Mouse (Mus musculus) embryonic facial prominence, embryonic 12.5 days (tissue): ENCODE results near the gene Apold1. TPM values are rescaled to one million over a fixed set of nuclear protein-coding genes. Genes with fewer than 3 reads are reported as not detected.

ENCODE experiments used
- ATAC-seq: fragments of 200-750 bp; cut with Nextera tagmentation; 2 replicates; pipeline ENCODE4 v1.8.0; 2017; ENCODE audit not compliant: insufficient number of reproducible peaks, insufficient read depth, low FRiP score, low TSS enrichment
- H3K27ac ChIP-seq: fragments of 300-500 bp; sonication (generic); 2 replicates; pipeline ENCODE4 v1.5.1; 2016; ENCODE audit warnings: mild to moderate bottlenecking
- H3K27me3 ChIP-seq: fragments of 300-500 bp; sonication (generic); 2 replicates; pipeline ENCODE4 v1.6.1; 2016; ENCODE audit warnings: mild to moderate bottlenecking, moderate library complexity
- H3K36me3 ChIP-seq: fragments of 300-500 bp; sonication (generic); 2 replicates; pipeline ENCODE4 v1.6.1; 2016; ENCODE audit warnings: mild to moderate bottlenecking
- H3K4me1 ChIP-seq: fragments of 300-500 bp; sonication (generic); 2 replicates; pipeline ENCODE4 v1.6.1; 2016
- H3K4me2 ChIP-seq: fragments of 300-500 bp; sonication (generic); replicated peaks from 2 replicates; pipeline ENCODE4 v1.6.1; 2016; ENCODE audit warnings: mild to moderate bottlenecking, moderate library complexity
- H3K4me3 ChIP-seq: fragments of 300-500 bp; sonication (generic); 2 replicates; pipeline ENCODE4 v1.5.1; 2016; ENCODE audit warnings: mild to moderate bottlenecking
- H3K9ac ChIP-seq: fragments of 300-500 bp; sonication (generic); 2 replicates; pipeline ENCODE4 v1.6.1; 2016; ENCODE audit warnings: mild to moderate bottlenecking, moderate library complexity
- H3K9me3 ChIP-seq: fragments of 300-500 bp; sonication (generic); 2 replicates; pipeline ENCODE4 v1.6.1; 2016; ENCODE audit warnings: mild to moderate bottlenecking, moderate library complexity
- WGBS: fragments of 180-500 bp; shearing (Covaris S2); methylation state at CpG from one replicate; pipeline ENCODE4 v1.1.7; 2016; 5-methylcytosine and 5-hydroxymethylcytosine counted together
- polyA plus RNA-seq: library from polyadenylated mRNA; unstranded; fragments of >200 nt; fragmentation: Nextera tagmentation; extraction: Ambion mirVana; gene quantifications from 2 replicates; pipeline ENCODE4 v1.2.1, GENCODE M21; 2016

The Apold1 gene
- polyA plus RNA-seq, 1 experiment from 2014 or later = 4.5 TPM

- ATAC-seq = no peak
- no peak overlapping the region for H3K9ac ChIP-seq
- no peak overlapping the region for H3K4me3 ChIP-seq
- H3K27ac ChIP-seq = no peak overlapping the region
- no peaks in the 10 kb centered on the region for H3K4me1 ChIP-seq
- no peak overlapping the region for H3K4me2 ChIP-seq
- H3K27me3 ChIP-seq = no peaks in the 10 kb centered on the region
- no peaks in the 10 kb centered on the region for H3K36me3 ChIP-seq
- WGBS = 69% methylated on average over 5 of the region's 5 CpGs
- H3K9me3 ChIP-seq = no peaks in the 10 kb centered on the region
Observed at GRCm38 (mm10) chr6:134951364-134951763, 30.2 kb upstream of the Apold1 start.

- H3K27ac ChIP-seq = no peak overlapping the region
- H3K9ac ChIP-seq = no peak overlapping the region
- H3K4me3 ChIP-seq = no peak overlapping the region
- no peak overlapping the region for H3K4me2 ChIP-seq
- H3K9me3 ChIP-seq = no peaks in the 10 kb centered on the region
- no peaks in the 10 kb centered on the region for H3K27me3 ChIP-seq
- WGBS = 71% methylated on average over 11 of the region's 11 CpGs
- no peak for ATAC-seq
- no peaks in the 10 kb centered on the region for H3K4me1 ChIP-seq
- H3K36me3 ChIP-seq = no peaks in the 10 kb centered on the region
Observed at GRCm38 (mm10) chr6:134953976-134954375, 27.5 kb upstream of the Apold1 start.

GRCm38 (mm10) chr6:134956388-134956787 is 25.1 kb upstream of the Apold1 start:
- H3K4me3 ChIP-seq = no peak overlapping the region
- no peak for ATAC-seq
- H3K9me3 ChIP-seq = no peaks in the 10 kb centered on the region
- H3K4me2 ChIP-seq = no peak overlapping the region
- no peak overlapping the region for H3K9ac ChIP-seq
- H3K36me3 ChIP-seq = no peaks in the 10 kb centered on the region
- peaks cover 2% of the 10 kb centered on the region; the same call in 1 of the 2 replicates for H3K4me1 ChIP-seq
- no peak overlapping the region for H3K27ac ChIP-seq
- H3K27me3 ChIP-seq = no peaks in the 10 kb centered on the region
- 88% methylated on average over 4 of the region's 4 CpGs for WGBS

- H3K27me3 ChIP-seq = no peaks in the 10 kb centered on the region
- H3K36me3 ChIP-seq = no peaks in the 10 kb centered on the region
- H3K4me1 ChIP-seq = peaks cover 5% of the 10 kb centered on the region; the same call in 1 of the 2 replicates
- no peak for ATAC-seq
- 44% methylated on average over 5 of the region's 5 CpGs for WGBS
- H3K4me2 ChIP-seq = no peak overlapping the region
- H3K4me3 ChIP-seq = no peak overlapping the region
- no peak overlapping the region for H3K9ac ChIP-seq
- no peak overlapping the region for H3K27ac ChIP-seq
- no peaks in the 10 kb centered on the region for H3K9me3 ChIP-seq
Observed at GRCm38 (mm10) chr6:134961286-134961685, 20.2 kb upstream of the Apold1 start.

- Histone ChIP-seq H3K9ac (no peak overlapping the region), H3K4me3 (no peak overlapping the region), H3K4me1 (peaks cover 5% of the 10 kb centered on the region; the same call in 1 of the 2 replicates), H3K27ac (no peak overlapping the region), H3K36me3 (no peaks in the 10 kb centered on the region), H3K4me2 (no peak overlapping the region), H3K27me3 (no peaks in the 10 kb centered on the region), H3K9me3 (no peaks in the 10 kb centered on the region)
- 38% methylated on average over 9 of the region's 9 CpGs for WGBS
- no peak for ATAC-seq
Observed at GRCm38 (mm10) chr6:134961858-134962517, 19.5 kb upstream of the Apold1 start.

- H3K4me2 ChIP-seq = no peak overlapping the region
- no peak overlapping the region for H3K4me3 ChIP-seq
- H3K4me1 ChIP-seq = peaks cover 5% of the 10 kb centered on the region; the same call in 1 of the 2 replicates
- WGBS = 50% methylated on average over 5 of the region's 5 CpGs
- no peak for ATAC-seq
- no peaks in the 10 kb centered on the region for H3K9me3 ChIP-seq
- H3K9ac ChIP-seq = no peak overlapping the region
- no peaks in the 10 kb centered on the region for H3K27me3 ChIP-seq
- H3K36me3 ChIP-seq = no peaks in the 10 kb centered on the region
- H3K27ac ChIP-seq = no peak overlapping the region
Observed at GRCm38 (mm10) chr6:134962518-134962893, 19.0 kb upstream of the Apold1 start.

GRCm38 (mm10) chr6:134963910-134964309 is 17.6 kb upstream of the Apold1 start:
- Histone ChIP-seq H3K36me3 (no peaks in the 10 kb centered on the region), H3K27me3 (no peaks in the 10 kb centered on the region), H3K9me3 (no peaks in the 10 kb centered on the region), H3K4me3 (no peak overlapping the region), H3K4me1 (peaks cover 5% of the 10 kb centered on the region; the same call in 1 of the 2 replicates), H3K27ac (no peak overlapping the region), H3K4me2 (no peak overlapping the region), H3K9ac (no peak overlapping the region)
- WGBS = 71% methylated on average over 2 of the region's 2 CpGs
- ATAC-seq = no peak

- no peak for ATAC-seq
- 84% methylated on average over 5 of the region's 5 CpGs for WGBS
Observed at GRCm38 (mm10) chr6:134966681-134967080, 14.8 kb upstream of the Apold1 start.

GRCm38 (mm10) chr6:134968326-134968725 is 13.2 kb upstream of the Apold1 start:
- Histone ChIP-seq H3K27me3 (no peaks in the 10 kb centered on the region), H3K9ac (no peak overlapping the region), H3K4me1 (no peaks in the 10 kb centered on the region), H3K4me2 (no peak overlapping the region), H3K27ac (no peak overlapping the region), H3K4me3 (no peak overlapping the region), H3K9me3 (no peaks in the 10 kb centered on the region), H3K36me3 (no peaks in the 10 kb centered on the region)
- no peak for ATAC-seq
- 76% methylated on average over 1 of the region's 1 CpGs for WGBS

More at GRCm38 (mm10) chr6:134966681-134967080, 14.8 kb upstream of the Apold1 start:
- Histone ChIP-seq H3K4me3 (no peak overlapping the region), H3K27ac (no peak overlapping the region), H3K4me2 (no peak overlapping the region), H3K36me3 (no peaks in the 10 kb centered on the region), H3K9me3 (no peaks in the 10 kb centered on the region), H3K27me3 (no peaks in the 10 kb centered on the region), H3K4me1 (0 out of 2 replicates have a peak, but pooled peaks cover 3% of the 10 kb centered on the region), H3K9ac (no peak overlapping the region)

- H3K4me2 ChIP-seq = no peak overlapping the region
- no peak overlapping the region for H3K9ac ChIP-seq
- H3K4me3 ChIP-seq = no peak overlapping the region
- 91% methylated on average over 2 of the region's 2 CpGs for WGBS
- H3K4me1 ChIP-seq = no peaks in the 10 kb centered on the region
- no peaks in the 10 kb centered on the region for H3K36me3 ChIP-seq
- no peak overlapping the region for H3K27ac ChIP-seq
- no peak for ATAC-seq
- no peaks in the 10 kb centered on the region for H3K9me3 ChIP-seq
- no peaks in the 10 kb centered on the region for H3K27me3 ChIP-seq
Observed at GRCm38 (mm10) chr6:134969498-134969897, 12.0 kb upstream of the Apold1 start.

GRCm38 (mm10) chr6:134972096-134972495 is 9.4 kb upstream of the Apold1 start:
- ATAC-seq = no peak
- Histone ChIP-seq H3K27me3 (no peaks in the 10 kb centered on the region), H3K4me2 (no peak overlapping the region), H3K27ac (no peak overlapping the region), H3K9ac (no peak overlapping the region), H3K4me3 (no peak overlapping the region), H3K36me3 (no peaks in the 10 kb centered on the region), H3K4me1 (no peaks in the 10 kb centered on the region), H3K9me3 (no peaks in the 10 kb centered on the region)
- 51% methylated on average over 4 of the region's 4 CpGs for WGBS

GRCm38 (mm10) chr6:134976628-134977027 is 4.9 kb upstream of the Apold1 start:
- H3K36me3 ChIP-seq = no peaks in the 10 kb centered on the region
- H3K27me3 ChIP-seq = no peaks in the 10 kb centered on the region
- no peaks in the 10 kb centered on the region for H3K9me3 ChIP-seq
- WGBS = 50% methylated on average over 6 of the region's 6 CpGs
- no peak overlapping the region for H3K27ac ChIP-seq
- ATAC-seq = no peak
- no peak overlapping the region for H3K9ac ChIP-seq
- no peak overlapping the region for H3K4me3 ChIP-seq
- peaks cover 6% of the 10 kb centered on the region for H3K4me1 ChIP-seq
- no peak overlapping the region for H3K4me2 ChIP-seq
